Mouse (Mus musculus) heart, postnatal 14 days (tissue): ENCODE measurements at regions not wholly inside any gene's neighbourhood (a gene's known extent, or its start where the extent isn't known, plus 50 kb on each side); places are given as distances from the start of the nearest gene placed in this dataset.

Experiments
- DNase-seq, 2 experiments: peaks; one replicate each; pipeline ENCODE4 v3.0.0; 2021 to 2022
- intact Hi-C: fragments of 180-260 bp; cut with DNase I; formaldehyde crosslinking; loops from one replicate; pipeline ENCODE4 v1.15.1; 2025

GRCm38 (mm10) chr3:118418981-118419380 lies 142.9 kb upstream of the Dpyd start:
- DNase-seq: no peak
- intact Hi-C loops: no loop called here

- intact Hi-C loops: loop anchor here (10.0 kb wide), 1 partner anchor 447 kb away; no protein-coding TSS in a partner anchor
These were observed 140.2 kb upstream of the Dpyd start for GRCm38 (mm10) chr3:118421701-118422100.

GRCm38 (mm10) chr3:118425748-118426147 lies 136.2 kb upstream of the Dpyd start:
- intact Hi-C loops: loop anchor here (5.0 to 10.0 kb wide), 2 partner anchors 451 to 1767 kb away; no protein-coding TSS in a partner anchor
- DNase-seq: no peak

More at GRCm38 (mm10) chr3:118421701-118422100, 140.2 kb upstream of the Dpyd start:
- DNase-seq: no peak

- peak; percentile 9 to 59 for DNase-seq
- intact Hi-C loops: loop anchor here (5.0 to 10.0 kb wide), 2 partner anchors 454 to 1764 kb away; no protein-coding TSS in a partner anchor
These were observed 133.4 kb upstream of the Dpyd start for GRCm38 (mm10) chr3:118428523-118428922.

- intact Hi-C loops: loop anchor here (5.0 to 10.0 kb wide), 2 partner anchors 455 to 1762 kb away; no protein-coding TSS in a partner anchor
- no peak for DNase-seq
These were observed 131.9 kb upstream of the Dpyd start for GRCm38 (mm10) chr3:118429825-118430630.

GRCm38 (mm10) chr3:118430631-118430906 lies 131.4 kb upstream of the Dpyd start:
- intact Hi-C loops: no loop called here
- no peak for DNase-seq

GRCm38 (mm10) chr3:118431031-118431723 lies 130.8 kb upstream of the Dpyd start:
- intact Hi-C loops: no loop called here
- peak; percentile 70 to 82 for DNase-seq

- DNase-seq: peak in 1 of 2 experiments; percentile 4
- intact Hi-C loops: no loop called here
These were observed 128.4 kb upstream of the Dpyd start for GRCm38 (mm10) chr3:118433441-118434021.

- intact Hi-C loops: no loop called here
- DNase-seq: no peak
These were observed 127.6 kb upstream of the Dpyd start for GRCm38 (mm10) chr3:118434311-118434710.

- DNase-seq: no peak
- intact Hi-C loops: no loop called here
These were observed 127.1 kb upstream of the Dpyd start for GRCm38 (mm10) chr3:118434847-118435246.

GRCm38 (mm10) chr3:118435248-118435647 lies 126.7 kb upstream of the Dpyd start:
- DNase-seq: no peak
- intact Hi-C loops: no loop called here

- intact Hi-C loops: no loop called here
- no peak for DNase-seq
These were observed 118.1 kb upstream of the Dpyd start for GRCm38 (mm10) chr3:118443742-118444332.

GRCm38 (mm10) chr3:118445360-118445759 lies 116.6 kb upstream of the Dpyd start:
- intact Hi-C loops: no loop called here
- no peak for DNase-seq

GRCm38 (mm10) chr3:118459636-118460035 lies 102.3 kb upstream of the Dpyd start:
- DNase-seq: no peak
- intact Hi-C loops: no loop called here

- DNase-seq: no peak
- intact Hi-C loops: no loop called here
These were observed 96.3 kb upstream of the Dpyd start for GRCm38 (mm10) chr3:118465611-118466010.

- no peak for DNase-seq
- intact Hi-C loops: no loop called here
These were observed 89.6 kb upstream of the Dpyd start for GRCm38 (mm10) chr3:118472215-118472799.

GRCm38 (mm10) chr3:118478065-118478464 lies 83.9 kb upstream of the Dpyd start:
- intact Hi-C loops: no loop called here
- no peak for DNase-seq

GRCm38 (mm10) chr3:118480515-118481248 lies 81.2 kb upstream of the Dpyd start:
- intact Hi-C loops: no loop called here

GRCm38 (mm10) chr3:118485966-118486365 lies 76.0 kb upstream of the Dpyd start:
- DNase-seq: no peak

More at GRCm38 (mm10) chr3:118480515-118481248, 81.2 kb upstream of the Dpyd start:
- no peak for DNase-seq

GRCm38 (mm10) chr3:118487408-118487807 lies 74.5 kb upstream of the Dpyd start:
- DNase-seq: no peak

More at GRCm38 (mm10) chr3:118485966-118486365, 76.0 kb upstream of the Dpyd start:
- intact Hi-C loops: no loop called here

More at GRCm38 (mm10) chr3:118487408-118487807, 74.5 kb upstream of the Dpyd start:
- intact Hi-C loops: no loop called here
